Mouse (Mus musculus): ENCODE measurements around the gene Gse1. TPM values are rescaled to one million over a fixed set of nuclear protein-coding genes. Genes with fewer than 3 reads are reported as not detected.

Gse1 gene
- polyA plus RNA-seq, 1 experiment from 2014 or later: 6.9 TPM

GRCm38 (mm10) chr8:120393085-120393484 is 164.8 kb downstream of the Gse1 start:
- H3K27me3 ChIP-seq (ENCODE audit: control insufficient read depth, insufficient read depth, low read length): no peaks in the 10 kb centered on the region
- no peaks in the 10 kb centered on the region for H3K9me3 ChIP-seq (replicated peaks; ENCODE audit: control insufficient read depth, low read length)
- peaks cover 13% of the 10 kb centered on the region for H3K4me1 ChIP-seq (ENCODE audit: control insufficient read depth, insufficient read depth, low read length)
- no peak overlapping the region for H3K9ac ChIP-seq (ENCODE audit: low read length)
- no peak for ATAC-seq (ENCODE audit: insufficient read depth, low FRiP score)
- WGBS: 80% methylated on average over 11 of the region's 11 CpGs
- H3K4me2 ChIP-seq (ENCODE audit: low read depth, low read length): no peak overlapping the region
- no peak overlapping the region for H3K4me3 ChIP-seq (replicated peaks; ENCODE audit: low read length)
- H3K36me3 ChIP-seq (ENCODE audit: control insufficient read depth, insufficient read depth, low read length): no peaks in the 10 kb centered on the region
- H3K27ac ChIP-seq (ENCODE audit: low read length): no peak overlapping the region

GRCm38 (mm10) chr8:120393871-120394275 is 165.6 kb downstream of the Gse1 start:
- Histone ChIP-seq H3K27ac (ENCODE audit: low read length) (no peak overlapping the region), H3K36me3 (ENCODE audit: control insufficient read depth, insufficient read depth, low read length) (no peaks in the 10 kb centered on the region), H3K9ac (ENCODE audit: low read length) (no peak overlapping the region), H3K4me2 (ENCODE audit: low read depth, low read length) (no peak overlapping the region), H3K9me3 (replicated peaks; ENCODE audit: control insufficient read depth, low read length) (no peaks in the 10 kb centered on the region), H3K27me3 (ENCODE audit: control insufficient read depth, insufficient read depth, low read length) (no peaks in the 10 kb centered on the region), H3K4me3 (replicated peaks; ENCODE audit: low read length) (no peak overlapping the region), H3K4me1 (ENCODE audit: control insufficient read depth, insufficient read depth, low read length) (peaks cover 14% of the 10 kb centered on the region)
- 75% methylated on average over 9 of the region's 9 CpGs for WGBS
- no peak for ATAC-seq (ENCODE audit: insufficient read depth, low FRiP score)

- no peaks in the 10 kb centered on the region for H3K27me3 ChIP-seq (ENCODE audit: control insufficient read depth, insufficient read depth, low read length)
- H3K36me3 ChIP-seq (ENCODE audit: control insufficient read depth, insufficient read depth, low read length): no peaks in the 10 kb centered on the region
- H3K4me1 ChIP-seq (ENCODE audit: control insufficient read depth, insufficient read depth, low read length): peaks cover 20% of the 10 kb centered on the region
- no peaks in the 10 kb centered on the region for H3K9me3 ChIP-seq (replicated peaks; ENCODE audit: control insufficient read depth, low read length)
- ATAC-seq (ENCODE audit: insufficient read depth, low FRiP score): no peak
- no peak overlapping the region for H3K4me3 ChIP-seq (replicated peaks; ENCODE audit: low read length)
- no peak overlapping the region for H3K4me2 ChIP-seq (ENCODE audit: low read depth, low read length)
- H3K27ac ChIP-seq (ENCODE audit: low read length): no peak overlapping the region
- H3K9ac ChIP-seq (ENCODE audit: low read length): no peak overlapping the region
- 99% methylated on average over 3 of the region's 3 CpGs for WGBS
These were observed 167.6 kb downstream of the Gse1 start for GRCm38 (mm10) chr8:120395892-120396291.

- H3K36me3 ChIP-seq (ENCODE audit: control insufficient read depth, insufficient read depth, low read length): no peaks in the 10 kb centered on the region
- no peaks in the 10 kb centered on the region for H3K9me3 ChIP-seq (replicated peaks; ENCODE audit: control insufficient read depth, low read length)
- H3K27ac ChIP-seq (ENCODE audit: low read length): no peak overlapping the region
- H3K9ac ChIP-seq (ENCODE audit: low read length): no peak overlapping the region
- no peaks in the 10 kb centered on the region for H3K27me3 ChIP-seq (ENCODE audit: control insufficient read depth, insufficient read depth, low read length)
- no peak overlapping the region for H3K4me3 ChIP-seq (replicated peaks; ENCODE audit: low read length)
- no peak for ATAC-seq (ENCODE audit: insufficient read depth, low FRiP score)
- 51% methylated on average over 3 of the region's 3 CpGs for WGBS
- peaks cover 19% of the 10 kb centered on the region for H3K4me1 ChIP-seq (ENCODE audit: control insufficient read depth, insufficient read depth, low read length)
- H3K4me2 ChIP-seq (ENCODE audit: low read depth, low read length): no peak overlapping the region
These were observed 168.5 kb downstream of the Gse1 start for GRCm38 (mm10) chr8:120396756-120397155.

GRCm38 (mm10) chr8:120397444-120398411 is 169.5 kb downstream of the Gse1 start:
- Histone ChIP-seq H3K36me3 (ENCODE audit: control insufficient read depth, insufficient read depth, low read length) (no peaks in the 10 kb centered on the region), H3K9ac (ENCODE audit: low read length) (no peak overlapping the region), H3K4me2 (ENCODE audit: low read depth, low read length) (no peak overlapping the region), H3K9me3 (replicated peaks; ENCODE audit: control insufficient read depth, low read length) (no peaks in the 10 kb centered on the region), H3K27me3 (ENCODE audit: control insufficient read depth, insufficient read depth, low read length) (no peaks in the 10 kb centered on the region), H3K27ac (ENCODE audit: low read length) (no peak overlapping the region), H3K4me1 (ENCODE audit: control insufficient read depth, insufficient read depth, low read length) (peaks cover 13% of the 10 kb centered on the region), H3K4me3 (replicated peaks; ENCODE audit: low read length) (no peak overlapping the region)
- WGBS: 62% methylated on average over 15 of the region's 15 CpGs
- ATAC-seq (ENCODE audit: insufficient read depth, low FRiP score): no peak

GRCm38 (mm10) chr8:120399212-120399934 is 171.1 kb downstream of the Gse1 start:
- H3K36me3 ChIP-seq (ENCODE audit: control insufficient read depth, insufficient read depth, low read length): no peaks in the 10 kb centered on the region
- H3K9me3 ChIP-seq (replicated peaks; ENCODE audit: control insufficient read depth, low read length): no peaks in the 10 kb centered on the region
- peak overlapping the region; percentile 53; the same call in 1 of the 2 replicates for H3K9ac ChIP-seq (ENCODE audit: low read length)
- no peak for ATAC-seq (ENCODE audit: insufficient read depth, low FRiP score)
- H3K4me3 ChIP-seq (replicated peaks; ENCODE audit: low read length): peak overlapping the region; percentile 20; the same call in 1 of the 2 replicates
- H3K27me3 ChIP-seq (ENCODE audit: control insufficient read depth, insufficient read depth, low read length): no peaks in the 10 kb centered on the region
- peaks cover 7% of the 10 kb centered on the region; the same call in 1 of the 2 replicates for H3K4me1 ChIP-seq (ENCODE audit: control insufficient read depth, insufficient read depth, low read length)
- no peak overlapping the region for H3K27ac ChIP-seq (ENCODE audit: low read length)
- WGBS: 32% methylated on average over 33 of the region's 33 CpGs
- peak overlapping the region; percentile 41 for H3K4me2 ChIP-seq (ENCODE audit: low read depth, low read length)

- Histone ChIP-seq H3K4me3 (replicated peaks; ENCODE audit: low read length) (no peak overlapping the region), H3K9ac (ENCODE audit: low read length) (no peak overlapping the region), H3K4me2 (ENCODE audit: low read depth, low read length) (no peak overlapping the region), H3K9me3 (replicated peaks; ENCODE audit: control insufficient read depth, low read length) (no peaks in the 10 kb centered on the region), H3K27ac (ENCODE audit: low read length) (no peak overlapping the region), H3K27me3 (ENCODE audit: control insufficient read depth, insufficient read depth, low read length) (no peaks in the 10 kb centered on the region), H3K4me1 (ENCODE audit: control insufficient read depth, insufficient read depth, low read length) (peaks cover 7% of the 10 kb centered on the region; the same call in 1 of the 2 replicates), H3K36me3 (ENCODE audit: control insufficient read depth, insufficient read depth, low read length) (no peaks in the 10 kb centered on the region)
- ATAC-seq (ENCODE audit: insufficient read depth, low FRiP score): no peak
- 73% methylated on average over 2 of the region's 2 CpGs for WGBS
These were observed 173.0 kb downstream of the Gse1 start for GRCm38 (mm10) chr8:120401216-120401615.

GRCm38 (mm10) chr8:120401712-120402111 is 173.5 kb downstream of the Gse1 start:
- WGBS: 84% methylated on average over 7 of the region's 7 CpGs
- ATAC-seq (ENCODE audit: insufficient read depth, low FRiP score): no peak
- no peaks in the 10 kb centered on the region for H3K27me3 ChIP-seq (ENCODE audit: control insufficient read depth, insufficient read depth, low read length)
- peaks cover 7% of the 10 kb centered on the region; the same call in 1 of the 2 replicates for H3K4me1 ChIP-seq (ENCODE audit: control insufficient read depth, insufficient read depth, low read length)
- no peaks in the 10 kb centered on the region for H3K9me3 ChIP-seq (replicated peaks; ENCODE audit: control insufficient read depth, low read length)
- H3K36me3 ChIP-seq (ENCODE audit: control insufficient read depth, insufficient read depth, low read length): no peaks in the 10 kb centered on the region
- no peak overlapping the region for H3K9ac ChIP-seq (ENCODE audit: low read length)
- H3K4me2 ChIP-seq (ENCODE audit: low read depth, low read length): no peak overlapping the region
- no peak overlapping the region for H3K4me3 ChIP-seq (replicated peaks; ENCODE audit: low read length)
- no peak overlapping the region for H3K27ac ChIP-seq (ENCODE audit: low read length)

All from stomach, embryonic 16.5 days (tissue).